Mouse (Mus musculus): ENCODE measurements at regions not wholly inside any gene's neighbourhood (a gene's known extent, or its start where the extent isn't known, plus 50 kb on each side); places are given as distances from the start of the nearest gene placed in this dataset.

DNA sequence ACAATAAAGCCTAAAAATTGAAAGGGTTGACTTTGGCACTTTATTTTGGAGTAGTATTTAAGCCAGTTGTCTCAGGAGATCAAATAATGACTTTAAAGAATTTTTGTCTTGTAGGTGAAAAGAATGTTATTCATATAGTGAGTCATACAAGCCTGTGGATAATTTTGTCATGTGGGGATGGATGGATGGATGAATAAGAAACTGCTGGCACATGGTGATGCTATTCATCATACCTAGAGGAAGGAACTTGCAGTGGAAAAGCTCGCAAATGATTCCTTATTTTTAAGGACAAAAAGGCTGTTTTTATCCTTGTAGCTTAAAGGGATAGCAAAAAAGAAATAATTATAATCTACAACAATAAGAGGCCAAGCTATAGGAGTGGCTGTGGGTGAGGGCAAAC is 655.4 kb upstream of the Auts2 start:
- no peak for DNase-seq

DNA sequence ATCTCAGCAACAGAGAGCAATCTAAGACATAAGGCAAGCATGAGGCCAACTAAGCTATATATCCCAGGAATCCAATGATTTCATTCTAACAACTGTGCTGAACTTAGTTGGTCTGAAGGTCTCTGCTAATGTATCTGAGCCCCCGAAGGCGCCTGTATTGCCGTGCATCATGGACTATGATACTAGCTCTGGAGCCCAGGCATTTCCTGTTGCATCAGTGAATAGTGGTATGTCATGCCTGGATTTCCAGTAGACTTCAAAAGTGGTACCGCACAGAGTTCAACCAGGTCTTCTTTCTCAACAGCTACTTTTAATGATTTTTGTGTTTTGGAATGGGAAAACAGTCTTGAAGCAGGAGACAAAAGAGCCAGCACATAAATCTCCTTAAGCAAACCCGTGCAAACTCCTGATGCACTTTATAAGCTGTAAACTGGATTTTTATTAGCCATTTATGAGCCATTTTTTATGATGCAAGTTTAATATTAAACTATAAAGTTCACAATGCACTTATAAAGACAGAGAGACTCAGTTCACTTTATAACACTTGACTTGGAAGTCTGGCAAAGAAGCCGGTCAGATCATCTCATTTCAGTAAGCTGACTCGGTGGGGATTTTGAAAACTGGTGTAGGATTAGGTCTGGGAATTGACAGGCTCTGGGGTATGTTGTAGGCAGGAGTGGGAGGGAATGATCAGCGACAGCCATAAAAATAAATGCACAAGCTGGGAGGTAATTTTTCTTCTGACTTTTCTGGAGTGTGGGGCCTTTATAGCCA is 646.8 kb upstream of the Auts2 start:
- DNase-seq = no peak

DNA sequence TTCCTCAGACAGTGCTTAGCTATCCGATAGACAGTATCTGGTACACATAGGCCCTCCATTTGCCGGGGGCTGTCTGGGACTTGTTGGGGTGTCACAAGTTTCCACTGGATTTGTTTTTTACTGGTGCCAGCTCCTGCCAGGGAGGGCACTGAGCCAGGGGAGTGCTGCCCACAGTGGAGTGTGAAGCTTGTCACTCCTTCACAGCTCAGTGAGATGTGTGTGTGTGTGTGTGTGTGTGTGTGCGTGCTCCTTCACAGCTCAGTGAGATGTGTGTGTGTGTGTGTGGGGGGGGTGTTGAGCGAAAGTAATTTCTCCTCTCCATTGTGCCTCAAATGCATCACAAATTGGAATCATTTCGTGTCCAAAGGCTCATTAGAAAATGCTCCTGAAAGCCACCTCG is 632.5 kb upstream of the Auts2 start:
- no peak for DNase-seq

DNA sequence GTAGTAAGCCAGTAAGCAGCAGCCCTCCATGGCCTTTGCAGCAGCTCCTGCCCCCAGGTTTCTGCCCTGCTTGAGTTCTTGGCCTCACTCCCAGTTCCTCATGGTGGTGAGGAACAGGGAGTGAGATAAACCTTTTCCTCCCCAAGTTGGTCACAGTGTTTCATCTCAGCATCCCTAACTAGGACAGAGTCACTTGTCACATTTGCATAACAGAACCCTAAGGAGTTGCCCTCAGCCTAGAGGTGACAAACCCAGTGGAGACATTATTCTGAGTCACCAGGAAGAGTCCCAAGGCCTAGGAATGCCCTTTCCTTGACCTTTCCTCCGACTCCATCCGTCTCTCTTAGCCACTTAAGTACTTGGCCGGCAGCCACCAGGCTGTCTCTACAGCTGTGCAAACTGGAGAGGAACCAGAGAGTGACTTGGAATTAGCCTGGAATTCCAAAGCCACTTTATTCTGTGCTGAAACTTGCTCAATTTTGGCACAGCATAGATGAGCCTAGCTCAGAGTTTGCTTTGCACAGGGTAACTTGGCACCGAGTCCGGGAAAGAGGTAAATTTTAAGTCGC is 630.1 kb upstream of the Auts2 start:
- DNase-seq = peak; percentile 81 to 85

DNA sequence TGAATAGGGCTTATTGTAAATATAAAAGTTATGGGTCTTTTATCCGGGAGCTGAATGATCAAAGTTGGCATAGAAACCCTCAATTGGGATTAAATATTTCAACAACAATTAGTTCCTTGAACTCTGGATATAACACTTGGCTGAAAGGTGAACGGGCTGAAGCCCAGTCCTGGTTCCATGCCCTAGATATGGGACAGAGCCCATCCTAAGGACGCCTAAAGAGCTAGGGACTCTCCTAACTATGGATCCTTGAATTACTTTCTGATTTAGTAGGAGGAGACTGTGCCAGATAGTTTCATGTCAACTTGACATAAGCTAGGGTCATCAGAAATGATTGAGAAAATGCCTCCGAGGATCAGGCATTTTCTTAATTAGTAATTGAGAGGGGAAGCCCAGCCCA is 629.5 kb upstream of the Auts2 start:
- no peak for DNase-seq

DNA sequence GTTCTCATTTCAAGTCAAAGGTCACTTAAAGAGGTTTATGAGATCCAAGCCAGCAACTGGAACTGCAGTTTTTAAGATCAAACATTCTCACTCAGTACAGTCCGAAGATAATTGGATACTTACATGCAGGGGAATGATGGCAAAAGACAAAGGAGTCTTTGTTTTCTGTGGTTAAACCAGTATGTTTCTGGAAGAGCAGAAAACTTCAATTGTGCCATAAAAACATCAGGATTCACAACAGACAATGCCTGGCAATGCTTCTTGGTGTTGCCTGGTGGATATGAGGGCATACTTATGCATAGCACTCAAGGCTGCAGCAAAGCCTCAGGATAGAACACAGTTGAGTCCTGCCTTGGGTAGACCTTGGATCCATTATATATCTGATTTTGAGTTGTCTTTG is 628.1 kb upstream of the Auts2 start:
- no peak for DNase-seq

DNA sequence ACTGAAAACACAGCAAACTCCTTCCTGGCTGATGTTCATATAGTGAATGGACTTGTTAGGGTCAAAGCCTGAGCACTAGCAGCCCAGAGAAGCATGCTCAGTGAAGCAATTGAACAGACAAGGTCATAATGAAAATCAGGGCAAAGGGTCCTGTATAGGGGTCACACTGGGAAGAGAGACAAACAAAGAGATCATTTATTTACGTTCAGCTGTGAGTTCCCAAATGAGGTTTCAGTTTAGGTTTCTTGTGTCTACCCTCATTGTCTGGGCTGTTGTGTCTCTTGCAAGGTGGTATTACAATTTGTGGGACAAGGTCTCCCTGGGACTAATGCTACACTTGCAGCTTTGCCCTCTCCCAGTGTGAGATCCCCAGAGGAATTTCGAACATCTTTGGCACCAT is 624.4 kb upstream of the Auts2 start:
- no peak for DNase-seq

DNA sequence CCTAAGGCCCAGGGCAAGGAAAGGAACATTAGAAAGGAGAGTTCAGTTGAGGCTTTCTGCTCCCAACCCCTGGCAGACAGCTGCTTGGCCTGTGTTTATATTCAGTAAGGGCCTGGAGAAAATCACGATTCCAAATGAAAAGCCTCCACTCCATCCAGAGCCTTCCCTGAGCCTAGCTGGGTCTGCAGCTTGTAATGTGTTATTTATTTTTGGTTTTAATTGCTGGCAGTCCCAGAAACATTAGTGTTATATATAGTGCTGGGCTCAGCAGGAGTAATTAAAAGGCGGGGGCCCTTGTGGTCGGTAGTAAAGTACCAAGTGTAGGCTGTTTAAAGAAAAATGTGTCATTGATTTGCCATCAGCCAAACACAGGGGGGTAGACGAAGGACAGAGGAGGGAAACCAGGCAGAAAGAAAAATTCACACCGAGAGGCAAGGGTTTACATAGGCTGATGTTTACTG is 623.9 kb upstream of the Auts2 start:
- no peak for DNase-seq

DNA sequence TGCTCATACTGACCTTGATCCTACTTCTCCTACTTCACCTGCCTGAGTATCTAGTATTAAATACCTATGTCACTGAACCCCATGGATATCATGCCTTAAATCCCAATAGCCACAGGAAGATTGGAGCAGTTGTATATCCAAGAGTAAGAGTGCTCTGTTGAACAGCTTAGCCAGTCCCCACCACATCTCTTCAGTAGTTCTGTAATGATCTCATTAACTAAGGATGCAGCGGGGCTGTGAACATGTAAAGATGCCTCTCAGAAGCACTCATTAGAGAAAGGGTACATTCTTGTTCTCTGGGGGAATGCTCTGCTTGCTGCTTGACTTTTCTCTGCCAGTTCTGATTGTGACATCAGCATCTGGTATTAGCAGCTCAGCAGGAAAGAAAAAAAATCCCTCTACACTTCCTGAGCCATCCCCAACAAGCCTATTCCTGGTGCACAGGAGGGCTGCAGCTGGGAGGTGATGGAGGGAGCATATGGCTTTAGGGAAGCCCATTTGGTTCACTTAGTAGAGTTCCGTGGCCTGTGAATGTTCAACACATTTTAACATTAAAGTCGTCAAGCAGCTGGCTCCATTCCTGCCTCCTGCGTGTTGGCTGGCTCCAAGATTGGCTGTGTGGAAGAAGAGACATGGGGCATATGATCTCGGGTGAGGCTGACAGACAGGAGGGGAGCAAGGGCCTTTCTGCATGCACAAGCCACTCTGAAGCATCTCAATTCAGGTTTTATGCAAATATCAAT is 613.1 kb upstream of the Auts2 start:
- DNase-seq = no peak

DNA sequence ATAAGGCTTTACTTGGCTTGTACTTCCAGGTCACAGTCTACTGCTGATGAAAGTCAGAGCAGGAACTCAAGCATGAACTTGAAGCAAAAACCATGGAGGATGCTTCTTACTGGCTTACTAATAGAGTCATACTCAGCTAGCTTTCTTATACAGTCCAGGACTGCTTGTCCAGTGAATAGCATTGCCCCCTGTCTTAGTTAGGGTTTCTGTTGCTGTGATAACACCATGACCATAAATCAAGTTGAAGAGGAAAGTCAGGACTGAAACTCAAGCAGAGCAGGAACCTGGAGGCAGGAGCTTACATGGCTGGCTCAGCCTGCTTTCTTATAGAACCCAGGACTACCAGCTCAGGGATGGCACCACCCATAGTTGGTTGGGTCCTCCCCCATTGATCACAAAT is 602.9 kb upstream of the Auts2 start:
- no peak for DNase-seq

DNA sequence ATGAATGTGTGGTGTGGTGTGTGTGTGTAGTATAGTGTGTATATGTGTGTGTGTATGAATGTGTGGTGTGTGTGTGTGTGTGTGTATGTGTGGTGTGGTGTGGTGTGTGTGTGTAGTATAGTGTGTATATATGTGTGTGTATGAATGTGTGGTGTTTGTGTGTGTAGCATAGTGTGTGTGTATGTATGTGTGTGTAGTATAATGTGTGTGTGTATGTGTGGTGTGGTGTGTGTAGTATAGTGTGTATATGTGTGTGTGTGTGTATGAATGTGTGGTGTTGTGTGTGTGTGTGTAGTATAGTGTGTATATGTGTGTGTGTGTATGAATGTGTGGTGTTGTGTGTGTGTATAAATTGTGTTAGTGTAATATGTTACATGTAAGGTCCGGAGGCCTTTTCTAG is 600.5 kb upstream of the Auts2 start:
- DNase-seq = no peak

DNA sequence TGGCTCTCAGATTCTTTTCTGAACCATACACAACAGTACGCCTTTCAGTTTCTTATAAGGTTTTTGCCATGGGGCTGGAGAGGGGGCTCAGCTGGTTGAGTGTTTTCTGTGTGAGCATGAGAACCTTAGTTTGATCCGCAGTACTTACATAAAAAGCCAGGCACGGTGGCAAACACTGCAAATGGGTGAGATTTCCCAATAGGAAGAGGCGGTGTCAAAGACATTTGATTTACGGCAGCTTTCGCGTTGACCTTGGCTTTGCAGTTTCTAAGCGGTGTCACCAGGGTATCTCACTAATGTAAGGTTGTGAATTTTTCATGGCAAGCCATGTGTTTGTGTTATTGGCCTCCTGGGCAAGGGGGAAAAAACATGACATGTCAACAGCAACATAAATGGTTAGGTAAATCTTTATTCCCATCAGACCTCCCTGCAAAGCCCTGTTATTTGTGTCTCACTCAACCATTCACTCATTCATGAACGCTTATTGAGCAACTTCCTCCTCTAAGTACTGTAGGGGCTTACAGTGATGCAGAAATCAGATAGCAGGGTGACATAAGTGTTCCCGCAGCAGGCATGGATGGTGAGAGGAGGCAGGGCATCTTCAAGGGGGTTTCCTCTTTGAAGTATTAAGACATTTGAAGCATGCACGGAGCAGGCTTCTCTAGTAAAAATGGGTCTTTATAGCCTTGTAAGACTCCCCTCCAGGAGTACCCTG is 599.4 kb upstream of the Auts2 start:
- DNase-seq = no peak

DNA sequence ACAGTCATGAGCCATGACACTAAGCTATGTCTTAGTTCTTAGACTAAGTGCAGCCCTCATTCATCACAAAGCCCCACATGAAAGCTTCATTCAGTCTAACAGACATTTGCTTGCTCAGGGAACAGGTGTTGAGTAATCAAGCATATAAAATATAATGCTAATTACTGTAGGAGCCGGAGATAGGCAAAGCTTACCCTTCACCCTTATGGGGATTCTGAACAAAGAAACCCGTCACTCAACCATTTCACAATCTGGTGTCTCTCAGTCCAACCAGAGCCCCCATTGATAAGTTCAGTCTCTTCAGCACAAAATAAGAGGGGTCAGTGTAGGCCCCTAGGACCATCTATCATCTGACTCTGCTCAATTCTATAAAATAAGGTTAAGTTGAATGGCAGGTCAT is 587.9 kb upstream of the Auts2 start:
- no peak for DNase-seq

DNA sequence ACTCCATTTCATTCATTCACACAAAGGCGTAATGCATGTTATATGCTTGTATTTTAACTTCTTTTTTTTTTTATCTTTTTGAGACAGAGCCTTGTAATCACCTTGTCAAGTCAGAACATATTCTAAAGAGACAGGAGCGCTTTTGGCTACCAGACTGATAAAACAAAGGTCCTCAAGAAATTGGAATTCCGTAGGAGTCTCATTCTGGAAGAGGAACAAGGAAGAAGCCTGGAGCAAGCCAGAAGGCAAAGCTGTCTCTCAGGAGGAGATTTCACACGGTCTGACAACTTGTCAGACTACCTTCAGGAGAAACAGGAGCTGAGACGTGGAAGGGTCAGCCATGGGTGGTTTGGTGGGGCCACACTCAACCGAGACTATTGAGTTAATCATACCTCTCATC is 587.2 kb upstream of the Auts2 start:
- DNase-seq = no peak

DNA sequence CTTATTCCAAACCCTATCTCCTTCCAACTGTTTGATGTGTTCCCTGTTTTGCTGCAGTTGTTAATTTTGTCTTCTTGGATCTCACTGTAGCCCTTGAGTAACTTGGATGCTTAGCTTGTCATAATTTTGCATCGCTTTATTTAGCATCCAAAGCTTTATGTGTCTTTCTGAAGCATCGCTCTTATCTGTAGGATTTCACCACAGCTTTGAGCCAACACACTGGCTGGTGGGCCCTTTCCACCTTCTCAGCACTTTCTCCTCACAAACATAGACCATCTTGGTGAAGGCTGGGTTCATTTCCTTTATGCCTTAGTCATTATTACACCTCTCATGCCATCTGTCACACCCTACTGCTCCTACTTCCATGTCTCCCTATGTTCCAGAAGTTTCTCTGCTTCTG is 581.1 kb upstream of the Auts2 start:
- no peak for DNase-seq

DNA sequence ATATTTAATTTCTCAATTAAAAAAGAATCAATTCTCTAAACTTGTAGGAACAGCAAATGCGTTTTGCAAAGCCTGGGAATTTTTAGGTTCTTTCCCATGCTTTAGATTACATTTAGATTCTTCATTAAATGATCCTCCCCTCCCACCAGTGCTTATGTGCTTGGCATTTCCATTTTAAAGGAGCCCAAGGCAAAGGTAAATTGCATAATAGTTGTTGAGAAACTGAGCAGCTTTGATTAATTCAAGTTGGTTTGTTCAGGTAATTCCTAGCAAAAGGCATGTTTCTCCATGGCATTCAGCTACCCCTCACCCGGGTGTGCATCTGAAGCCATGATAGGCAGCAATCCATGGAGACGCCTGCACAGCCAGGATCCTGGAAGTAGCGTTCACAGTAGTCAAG is 570.8 kb upstream of the Auts2 start:
- no peak for DNase-seq

DNA sequence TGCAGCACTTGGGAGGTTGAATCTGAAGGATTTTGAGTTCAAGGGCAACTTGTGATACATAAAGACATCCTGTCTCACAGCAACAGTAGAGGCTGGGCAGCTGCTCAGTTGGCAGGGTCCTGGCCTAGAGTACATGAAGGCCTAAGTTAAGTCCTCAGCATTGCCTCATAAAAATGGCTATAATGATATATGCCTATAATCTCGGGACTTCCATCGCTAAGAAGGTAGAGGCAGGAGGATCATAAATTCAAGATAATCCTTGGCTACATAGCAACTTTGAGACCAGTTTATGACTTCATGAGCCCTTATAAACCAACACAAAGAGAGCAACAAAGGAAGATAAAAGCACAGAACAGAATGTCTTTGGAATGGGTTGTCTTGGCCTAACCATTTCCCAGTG is 570.0 kb upstream of the Auts2 start:
- DNase-seq = no peak

DNA sequence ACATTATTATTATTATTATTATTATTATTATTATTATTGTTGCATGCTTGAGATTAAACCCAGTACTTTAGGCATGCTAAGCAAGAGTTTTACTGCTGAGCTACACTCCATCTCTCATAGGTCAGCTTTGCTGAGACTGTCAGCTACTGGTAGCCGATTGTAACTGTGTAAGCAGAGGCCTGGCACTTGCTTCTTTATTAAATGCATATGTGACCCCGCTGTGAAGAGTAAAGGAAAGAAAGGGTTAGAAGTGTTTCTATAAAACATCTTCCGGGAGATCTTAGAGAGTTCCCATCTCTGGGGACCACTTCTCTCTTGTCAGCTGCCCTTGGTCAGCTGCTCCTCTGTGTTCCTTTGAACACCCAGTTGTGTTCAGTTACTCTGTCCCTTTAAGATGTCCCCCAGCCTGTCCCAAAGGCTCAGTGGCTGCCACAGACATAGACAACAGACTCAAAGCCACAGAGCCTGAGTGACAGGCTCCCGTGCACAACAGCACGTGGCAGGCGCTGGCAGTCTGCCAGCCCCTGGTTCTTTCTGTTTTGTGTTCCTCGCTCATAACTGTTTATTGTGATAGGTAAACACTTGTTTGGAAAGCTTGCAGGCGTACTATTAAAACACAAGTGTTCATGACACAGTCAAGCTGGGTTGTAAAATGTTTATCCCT is 563.7 kb upstream of the Auts2 start:
- peak in 1 of 2 experiments; percentile 4 for DNase-seq

DNA sequence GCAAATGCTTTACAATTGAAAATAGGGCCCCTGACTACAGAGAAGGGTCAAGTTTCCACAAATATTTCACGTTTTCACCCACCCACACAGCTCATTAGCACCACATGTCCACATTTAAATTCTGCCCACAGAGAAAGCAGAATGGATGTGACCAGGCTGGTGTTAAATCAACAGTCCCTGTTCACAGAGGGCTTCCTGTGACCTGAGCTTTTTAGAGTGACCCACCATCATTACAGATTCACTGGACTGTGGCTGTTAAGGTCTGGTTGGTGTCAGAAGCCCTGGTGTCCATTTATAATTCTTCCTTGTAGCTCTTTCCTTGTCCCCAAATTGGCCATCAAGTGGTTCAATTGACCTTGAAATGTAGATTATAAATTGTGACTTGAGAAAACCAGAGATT is 553.2 kb upstream of the Auts2 start:
- no peak for DNase-seq

DNA sequence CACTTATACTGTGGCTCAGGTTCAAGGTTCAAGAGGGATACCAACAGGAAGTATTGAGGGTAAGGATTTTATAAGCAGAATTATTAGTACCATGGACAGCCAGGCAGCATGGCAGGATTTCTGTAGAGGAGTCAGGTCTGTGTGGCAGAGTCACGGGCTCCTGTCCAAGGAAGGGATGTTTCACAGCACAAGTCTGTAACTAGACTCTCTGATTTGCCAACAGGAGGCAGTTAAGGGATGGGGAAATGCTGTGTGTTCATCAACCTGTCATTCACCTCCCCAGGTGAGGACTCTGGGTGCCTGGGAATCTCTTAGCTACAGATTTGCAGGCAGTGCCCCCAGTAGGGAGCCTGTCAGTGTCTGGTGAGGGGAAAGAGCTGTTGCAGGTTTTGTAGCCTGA is 541.7 kb upstream of the Auts2 start:
- DNase-seq = no peak

DNA sequence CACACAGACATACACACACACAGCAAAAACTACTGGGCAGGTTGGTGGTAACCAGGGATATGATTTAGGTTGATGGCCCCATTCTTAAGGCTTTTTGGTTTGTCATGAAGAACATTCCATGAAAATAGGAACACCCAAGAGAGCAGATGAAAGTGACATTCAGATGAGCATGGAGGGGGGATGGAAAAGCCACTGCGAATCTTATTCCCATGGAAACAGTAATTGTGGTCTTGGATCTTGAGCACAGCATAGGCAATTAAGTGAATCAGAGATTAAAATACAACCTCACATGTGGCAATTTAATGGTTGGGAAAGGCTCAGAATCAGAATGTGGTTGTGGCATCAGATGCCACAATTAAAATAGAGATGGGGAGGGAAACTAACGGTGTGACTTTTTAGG is 537.6 kb upstream of the Auts2 start:
- no peak for DNase-seq

DNA sequence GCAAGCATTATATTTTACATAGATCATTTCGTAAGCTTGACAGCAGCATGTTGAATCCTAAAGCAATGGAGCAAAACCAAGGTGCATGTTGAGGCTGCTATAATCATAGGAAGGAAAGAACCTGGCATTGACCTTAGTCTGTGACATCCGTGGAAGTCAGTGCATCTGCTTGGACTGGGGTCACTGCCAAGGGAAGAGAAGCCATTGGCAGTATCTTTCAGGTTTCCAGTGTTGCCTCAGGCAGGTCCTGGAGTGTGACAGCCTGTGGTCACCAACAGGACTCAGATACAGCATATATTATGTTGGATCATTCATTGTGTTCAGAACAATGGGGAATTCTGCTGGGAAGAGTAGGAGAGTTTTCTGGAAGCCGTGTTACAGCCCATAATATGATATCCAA is 535.8 kb upstream of the Auts2 start:
- DNase-seq = no peak

DNA sequence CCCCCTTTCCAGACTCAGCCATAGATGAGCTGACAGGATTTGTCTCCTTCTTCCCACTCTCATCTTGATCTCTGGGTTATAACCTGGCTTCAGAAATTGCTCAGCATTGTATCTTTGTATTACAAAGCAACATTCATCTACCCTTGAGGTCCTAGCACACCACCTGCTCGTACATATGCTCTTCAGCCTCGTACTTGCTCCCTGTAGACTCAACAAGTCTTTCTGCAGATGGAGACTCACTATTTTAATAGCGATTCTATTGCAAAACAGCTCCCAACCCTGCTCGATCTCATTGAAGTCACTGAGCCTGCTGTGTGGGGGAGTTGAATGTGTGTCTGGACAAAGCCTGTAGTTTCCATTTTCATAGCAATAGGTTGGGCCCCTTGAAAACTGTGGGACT is 535.2 kb upstream of the Auts2 start:
- DNase-seq = no peak

Data from kidney, postnatal 25 days (tissue).